Mouse (Mus musculus): ENCODE measurements around the gene Esrra. TPM values are rescaled to one million over a fixed set of nuclear protein-coding genes. Genes with fewer than 3 reads are reported as not detected.

Gene Esrra
- 100 to 1,000 TPM; 153 to 180 (median 168) TPM for total RNA-seq (2022)

- peak; percentile 100 for DNase-seq (ENCODE audit: low spot score)
Observed at GRCm38 (mm10) chr19:6921647-6922567, at the start of gene Esrra. Gene Esrra, minus strand, starts transcription at chr19:6921813.

GRCm38 (mm10) chr19:6970460-6971085 lies 49.0 kb upstream of the Esrra start:
- no peak for DNase-seq (ENCODE audit: low spot score)

- no peak for DNase-seq (ENCODE audit: low spot score)
Observed at GRCm38 (mm10) chr19:6969665-6970381, 48.2 kb upstream of the Esrra start.

GRCm38 (mm10) chr19:6969291-6969664 lies 47.7 kb upstream of the Esrra start:
- DNase-seq (ENCODE audit: low spot score): no peak

- no peak for DNase-seq (ENCODE audit: low spot score)
Observed at GRCm38 (mm10) chr19:6968491-6969271, 47.1 kb upstream of the Esrra start.

GRCm38 (mm10) chr19:6956461-6956860 lies 34.8 kb upstream of the Esrra start:
- DNase-seq (ENCODE audit: low spot score): no peak

- no peak for DNase-seq (ENCODE audit: low spot score)
Observed at GRCm38 (mm10) chr19:6955424-6955823, 33.8 kb upstream of the Esrra start.

- DNase-seq (ENCODE audit: low spot score): no peak
Observed at GRCm38 (mm10) chr19:6954046-6954445, 32.4 kb upstream of the Esrra start.

- DNase-seq (ENCODE audit: low spot score): peak; percentile 48
Observed at GRCm38 (mm10) chr19:6952712-6953037, 31.1 kb upstream of the Esrra start.

GRCm38 (mm10) chr19:6951994-6952711 lies 30.5 kb upstream of the Esrra start:
- peak; percentile 85 for DNase-seq (ENCODE audit: low spot score)

- DNase-seq (ENCODE audit: low spot score): peak; percentile 99
Observed at GRCm38 (mm10) chr19:6951381-6951968, 29.9 kb upstream of the Esrra start.

GRCm38 (mm10) chr19:6950613-6951153 lies 29.1 kb upstream of the Esrra start:
- DNase-seq (ENCODE audit: low spot score): peak; percentile 63

GRCm38 (mm10) chr19:6949951-6950350 lies 28.3 kb upstream of the Esrra start:
- no peak for DNase-seq (ENCODE audit: low spot score)

- DNase-seq (ENCODE audit: low spot score): no peak
Observed at GRCm38 (mm10) chr19:6949532-6949931, 27.9 kb upstream of the Esrra start.

GRCm38 (mm10) chr19:6948186-6948585 lies 26.6 kb upstream of the Esrra start:
- DNase-seq (ENCODE audit: low spot score): no peak

- DNase-seq (ENCODE audit: low spot score): no peak
Observed at GRCm38 (mm10) chr19:6947742-6948141, 26.1 kb upstream of the Esrra start.

GRCm38 (mm10) chr19:6943709-6944108 lies 22.1 kb upstream of the Esrra start:
- no peak for DNase-seq (ENCODE audit: low spot score)

GRCm38 (mm10) chr19:6942764-6943163 lies 21.2 kb upstream of the Esrra start:
- DNase-seq (ENCODE audit: low spot score): no peak

- peak; percentile 97 for DNase-seq (ENCODE audit: low spot score)
Observed at GRCm38 (mm10) chr19:6942249-6942691, 20.7 kb upstream of the Esrra start, which contains the start of gene Gpr137. Gene Gpr137, minus strand, starts transcription at chr19:6942480.

All from heart, adult 8-10 months (tissue).